Mouse (Mus musculus) telencephalon, adult 2 months (tissue): Measurements from ENCODE around the gene Gas7.

ENCODE experiments used
- DNase-seq: peaks from one replicate; pipeline ENCODE4 v3.0.0-alpha.2; 2011; ENCODE audit warnings: low read depth, low spot score

Gas7 gene

DNA sequence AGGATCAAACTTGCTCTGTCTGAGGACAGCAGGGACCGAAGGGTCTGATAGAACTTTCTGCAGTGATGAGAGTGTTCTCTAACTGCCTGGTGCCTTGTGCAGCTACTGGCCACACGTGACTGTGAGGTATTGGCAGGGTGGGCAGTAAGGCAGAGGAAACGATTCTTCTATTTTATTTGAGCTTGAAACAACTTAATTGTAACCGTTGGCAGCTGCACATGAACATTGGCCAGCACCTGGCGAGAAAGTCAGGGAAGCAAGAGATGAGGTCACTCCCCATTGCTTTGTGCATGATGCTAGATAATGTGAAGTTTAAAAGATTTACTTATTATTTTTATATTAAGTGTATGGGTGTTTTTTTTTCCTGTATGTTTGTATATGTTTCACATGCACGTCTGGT lies 77.9 kb downstream of the Gas7 start:
- DNase-seq: no peak

DNA sequence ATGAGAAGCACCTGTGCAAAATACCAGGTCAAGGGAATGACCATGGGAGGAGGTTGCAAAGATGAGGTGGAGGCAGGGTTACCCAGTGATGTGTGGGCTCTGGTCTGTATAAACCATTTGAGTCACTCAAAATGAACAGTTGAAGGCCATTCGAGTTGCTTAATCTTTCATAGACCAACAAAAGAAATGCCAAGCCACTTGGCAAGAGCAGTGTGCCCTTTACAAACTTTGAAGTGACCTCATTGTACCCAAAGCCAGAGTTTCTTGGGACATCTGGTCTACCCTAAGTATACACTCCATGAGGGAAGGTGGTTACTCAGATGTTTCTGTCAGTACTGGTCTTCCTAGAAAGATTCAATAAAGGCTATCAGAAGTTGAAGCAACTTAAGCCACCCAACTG lies 80.5 kb downstream of the Gas7 start:
- DNase-seq: no peak

DNA sequence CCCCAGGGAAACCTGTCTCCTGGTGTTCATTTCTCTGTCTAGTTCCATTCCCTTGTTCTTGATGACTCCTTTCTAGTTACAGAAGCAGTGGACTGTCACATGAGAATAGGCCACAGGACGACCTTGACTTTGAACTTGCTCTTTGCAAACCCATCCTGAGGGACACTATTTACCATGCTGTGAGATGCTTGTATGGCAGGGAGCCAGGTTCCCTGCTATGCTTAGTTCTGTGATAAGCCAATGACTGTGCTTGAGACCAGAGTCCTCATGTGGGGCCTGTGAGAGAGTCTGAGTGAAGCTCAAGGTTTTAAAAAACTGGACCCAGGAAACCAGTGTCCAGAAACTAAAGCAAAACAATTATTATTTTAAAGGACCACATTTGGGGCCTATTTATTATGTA lies 81.2 kb downstream of the Gas7 start:
- no peak for DNase-seq

DNA sequence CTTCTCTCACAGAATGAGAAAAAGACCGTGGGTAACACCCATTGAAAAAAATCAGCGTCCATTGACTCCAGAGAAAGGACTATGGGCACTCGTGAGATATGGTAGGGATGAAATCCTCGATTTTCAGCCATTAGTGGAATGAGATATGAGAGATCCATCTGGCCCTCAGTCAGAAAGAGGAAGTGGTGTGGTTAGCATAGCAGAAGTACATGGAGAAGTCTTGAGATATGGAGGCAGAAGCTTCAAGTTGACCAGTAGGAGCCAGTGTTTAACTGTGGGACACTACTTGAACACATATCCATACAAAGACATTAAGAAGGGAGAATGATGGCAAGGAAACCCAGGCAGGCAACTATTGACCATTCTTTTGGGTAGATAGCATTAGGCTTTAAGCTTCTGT lies 82.1 kb downstream of the Gas7 start:
- DNase-seq: no peak

DNA sequence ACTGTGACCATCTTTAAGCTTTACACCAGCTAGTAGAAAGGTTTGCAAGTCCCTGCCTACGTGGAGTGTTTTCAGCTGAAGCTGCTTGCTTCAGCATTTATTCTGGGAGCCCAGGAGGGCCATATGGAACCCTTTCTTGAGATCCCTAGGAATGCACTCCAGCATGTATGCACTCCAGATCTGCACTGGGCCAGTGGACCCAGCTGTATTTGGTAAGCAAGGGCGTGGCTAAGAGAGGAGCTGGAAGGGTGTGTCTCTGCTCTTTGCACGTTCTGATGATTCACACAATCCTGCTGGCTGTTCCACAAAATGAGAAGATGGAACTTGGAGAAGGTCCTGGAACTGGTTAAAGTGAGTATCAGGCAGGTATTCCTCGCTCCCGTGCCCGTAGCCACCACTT lies 83.3 kb downstream of the Gas7 start:
- peak; percentile 41 for DNase-seq

DNA sequence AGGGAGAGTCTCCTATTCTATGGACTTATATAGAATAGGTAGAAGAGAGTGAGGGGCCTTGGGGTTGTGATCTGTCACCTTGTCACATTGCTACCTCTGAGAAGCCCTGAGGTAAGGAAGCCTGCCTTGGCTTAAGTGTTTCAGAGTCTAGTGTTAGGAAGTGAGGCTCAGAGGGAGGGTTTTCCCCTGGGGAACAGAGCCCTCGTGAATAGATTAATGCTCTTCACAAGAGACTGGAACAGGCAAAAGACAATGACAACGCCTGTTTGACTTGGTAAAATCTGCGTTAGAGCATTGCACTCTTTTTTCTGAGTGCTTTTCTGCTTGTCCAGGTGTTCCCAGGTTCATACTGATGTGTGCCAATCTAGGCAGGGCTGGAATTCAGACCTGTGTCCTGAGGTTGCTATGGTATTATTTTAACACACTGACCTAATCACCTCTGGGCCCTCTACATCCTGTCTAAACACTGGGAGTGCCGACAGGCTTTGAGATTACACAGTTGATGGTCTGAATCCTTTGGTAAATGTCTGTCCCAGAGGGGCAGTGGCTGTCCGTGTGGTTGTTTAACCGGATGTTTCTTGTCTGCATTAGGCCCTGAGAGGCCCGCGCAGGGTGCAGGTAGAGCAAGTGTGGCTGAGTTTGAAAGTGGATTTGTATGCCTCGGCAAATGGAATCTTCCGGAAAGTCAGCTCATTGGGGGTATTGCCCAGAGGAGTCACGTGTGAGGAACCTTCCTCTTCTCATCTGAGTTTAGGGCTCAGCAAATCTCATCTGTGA lies 89.6 kb downstream of the Gas7 start:
- DNase-seq: no peak

DNA sequence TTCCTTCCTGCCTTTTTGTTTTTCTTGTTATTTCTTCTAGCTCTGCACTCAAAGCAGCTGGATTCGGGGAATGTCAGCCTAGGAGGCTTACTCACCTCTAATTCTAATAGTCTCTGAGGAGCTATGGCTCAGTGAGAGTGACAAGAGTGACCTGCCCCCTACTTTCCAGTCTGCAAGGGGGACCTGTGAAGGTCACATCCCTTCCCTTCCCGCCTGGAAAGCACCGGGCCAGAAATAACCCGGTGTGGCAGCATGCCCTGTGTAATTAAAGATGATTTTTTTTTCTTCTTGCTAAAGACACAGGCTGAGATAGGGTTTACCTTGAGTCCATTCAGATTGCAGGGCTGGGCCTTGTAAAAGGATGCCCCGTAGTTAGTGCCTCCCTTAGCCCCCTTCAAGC lies 91.3 kb downstream of the Gas7 start:
- no peak for DNase-seq

DNA sequence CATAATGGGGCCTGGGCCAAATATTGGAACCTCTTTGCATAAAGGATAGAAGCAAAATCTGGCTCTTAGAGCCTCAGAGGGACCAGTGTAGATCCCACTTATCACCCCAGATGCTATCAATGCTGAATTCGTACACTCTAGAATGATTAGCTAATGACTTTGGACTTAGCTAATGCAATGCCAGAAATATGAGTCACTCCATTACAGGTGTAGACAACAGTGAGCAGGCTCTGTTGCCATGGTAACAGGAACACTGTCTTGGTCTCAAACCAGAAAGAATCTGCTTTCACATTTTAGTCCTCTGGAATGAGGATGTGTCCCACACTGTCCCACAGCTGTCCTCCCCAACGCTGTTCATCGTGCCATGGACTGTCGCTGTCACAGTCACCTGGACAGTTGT lies 94.1 kb downstream of the Gas7 start:
- peak; percentile 65 for DNase-seq

DNA sequence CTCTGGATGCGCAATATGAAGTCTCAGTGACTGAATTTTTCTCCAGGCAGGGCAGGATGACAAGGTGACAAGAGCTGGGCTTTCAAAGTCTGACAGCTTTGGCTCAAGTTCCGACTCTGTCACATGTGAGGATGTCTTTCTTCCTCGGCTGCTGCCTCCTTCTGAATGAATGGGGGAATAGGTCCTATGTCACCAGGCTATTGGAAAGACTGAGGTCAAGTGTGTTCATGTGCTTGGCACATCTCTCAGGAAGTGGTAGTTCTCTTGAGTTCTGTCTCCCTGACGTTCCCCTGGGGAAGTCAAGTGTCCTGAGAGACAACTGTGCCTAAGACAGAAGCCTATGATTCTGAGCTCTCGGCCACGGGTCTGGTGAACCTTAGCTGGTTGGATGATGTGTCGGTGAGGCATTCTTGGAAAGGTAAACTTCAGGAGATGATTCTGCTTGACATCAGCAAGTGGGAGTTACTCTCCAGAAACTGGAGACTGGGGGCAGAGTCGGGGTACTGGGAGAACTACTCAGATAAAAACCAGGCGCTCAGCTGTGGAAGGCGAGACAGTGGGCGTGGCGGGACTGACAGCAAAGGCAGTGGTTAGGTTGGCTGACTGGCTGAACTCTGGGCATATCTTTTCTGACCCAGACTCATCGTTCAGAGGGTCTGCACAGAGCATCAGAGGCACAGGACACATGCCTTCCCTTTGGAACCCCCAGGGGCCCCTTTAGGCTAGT lies 94.7 kb downstream of the Gas7 start:
- DNase-seq: no peak

DNA sequence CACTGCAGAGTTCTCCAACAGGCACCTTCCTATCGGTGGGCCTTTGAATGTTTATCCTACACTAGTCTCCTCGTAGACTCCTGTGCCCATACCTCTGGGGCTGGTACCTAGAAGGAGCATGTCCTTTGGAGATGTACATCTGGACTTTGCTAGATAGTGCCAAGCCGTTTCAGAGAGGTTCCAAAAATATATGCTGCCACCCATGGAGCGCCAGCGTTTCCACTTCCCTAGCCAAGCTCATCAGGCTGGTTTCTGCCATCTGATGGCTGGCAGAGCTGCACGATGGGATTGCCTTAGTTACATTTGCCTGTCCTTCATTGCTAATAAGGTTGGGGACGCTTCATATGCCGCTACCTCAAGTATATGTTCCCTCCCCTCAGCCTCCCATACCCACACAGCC lies 97.2 kb downstream of the Gas7 start:
- no peak for DNase-seq

DNA sequence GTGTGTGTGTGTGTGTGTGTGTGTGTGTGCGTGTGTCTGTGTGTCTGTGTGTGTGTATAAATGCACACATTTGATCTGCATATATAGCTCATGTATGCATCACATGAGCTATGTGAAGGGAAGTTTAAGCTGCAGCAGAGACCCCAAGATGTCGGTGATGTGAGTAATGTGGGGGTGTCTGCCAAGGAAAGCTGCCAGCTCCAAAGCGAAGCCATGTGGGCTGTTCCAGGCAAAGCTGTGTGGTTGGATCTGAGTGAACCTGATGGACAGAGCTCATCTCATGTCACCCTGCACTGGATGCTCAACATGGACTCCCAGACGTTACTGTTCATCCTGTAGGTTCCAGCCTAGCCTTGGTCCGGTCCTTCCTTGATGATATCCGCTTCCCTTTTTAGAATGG lies 99.0 kb downstream of the Gas7 start:
- no peak for DNase-seq

DNA sequence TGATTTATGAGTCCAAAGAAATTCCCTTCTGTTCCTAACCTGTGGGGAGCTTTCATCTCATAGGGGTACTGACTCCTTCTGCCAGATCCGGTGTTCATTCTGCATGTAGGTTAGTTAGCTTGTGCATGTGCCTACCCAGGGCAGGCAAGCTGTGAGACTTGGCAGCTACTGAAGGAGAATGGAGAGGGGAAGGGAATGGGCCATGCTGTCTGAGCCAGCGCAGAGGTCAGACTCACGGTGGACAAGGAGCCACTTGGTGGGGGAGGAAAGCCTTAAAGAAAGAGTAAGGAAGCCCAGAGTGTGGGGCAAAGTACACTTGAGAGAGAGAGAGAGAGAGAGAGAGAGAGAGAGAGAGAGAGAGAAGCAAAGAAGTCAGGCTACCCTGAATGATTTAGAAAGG lies 101.1 kb downstream of the Gas7 start:
- DNase-seq: no peak

DNA sequence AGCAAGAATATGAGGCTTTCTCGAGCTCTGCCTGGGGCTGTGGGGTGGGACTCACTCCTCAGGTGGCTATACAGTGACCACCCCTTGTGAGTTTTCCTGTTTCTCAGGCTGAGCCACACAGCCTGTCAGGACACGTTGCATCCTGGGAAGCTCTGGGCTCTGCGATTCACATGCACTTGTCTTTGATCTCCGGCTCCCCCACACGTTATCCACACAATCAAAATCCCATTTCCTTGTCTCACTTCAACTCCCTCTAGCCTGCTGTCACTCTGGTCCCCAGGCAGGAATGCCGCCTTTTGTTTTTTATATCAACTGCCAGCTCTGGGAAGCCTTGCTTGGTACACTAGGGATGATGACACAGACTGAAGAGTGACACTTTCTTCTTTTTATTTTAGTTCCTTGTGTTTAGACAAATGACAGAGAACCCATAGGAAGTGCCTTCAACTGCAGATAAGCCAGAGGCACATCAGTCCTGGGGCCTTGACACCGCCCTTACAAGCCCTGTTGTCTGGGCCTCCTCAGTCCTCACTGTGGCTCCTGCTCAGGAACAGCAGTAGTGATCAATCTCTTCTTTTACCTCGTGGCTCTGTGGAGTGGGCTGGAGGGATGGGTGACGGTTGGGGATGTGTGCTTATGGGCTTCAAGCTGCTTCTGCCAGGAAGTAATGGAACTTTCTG lies 103.7 kb downstream of the Gas7 start:
- no peak for DNase-seq

DNA sequence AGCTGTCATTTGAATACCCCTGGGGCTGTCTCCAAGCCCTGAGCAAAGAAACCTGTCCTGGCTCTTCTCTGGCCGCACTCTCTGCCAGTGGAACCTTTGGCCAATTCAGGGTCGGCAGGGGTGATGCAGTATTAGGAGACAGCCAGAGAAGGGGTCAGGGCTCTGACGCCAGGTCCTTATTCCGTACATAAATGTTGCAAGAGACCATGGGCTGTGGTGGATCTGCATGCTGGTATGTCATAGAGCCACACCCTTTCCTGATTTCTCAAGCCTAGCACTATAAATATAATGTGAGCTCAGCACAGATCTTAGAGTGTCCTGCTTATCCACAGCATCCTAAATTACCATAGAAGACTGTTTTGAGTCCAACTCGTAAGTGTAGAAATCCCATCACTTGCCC lies 104.3 kb downstream of the Gas7 start:
- DNase-seq: no peak

DNA sequence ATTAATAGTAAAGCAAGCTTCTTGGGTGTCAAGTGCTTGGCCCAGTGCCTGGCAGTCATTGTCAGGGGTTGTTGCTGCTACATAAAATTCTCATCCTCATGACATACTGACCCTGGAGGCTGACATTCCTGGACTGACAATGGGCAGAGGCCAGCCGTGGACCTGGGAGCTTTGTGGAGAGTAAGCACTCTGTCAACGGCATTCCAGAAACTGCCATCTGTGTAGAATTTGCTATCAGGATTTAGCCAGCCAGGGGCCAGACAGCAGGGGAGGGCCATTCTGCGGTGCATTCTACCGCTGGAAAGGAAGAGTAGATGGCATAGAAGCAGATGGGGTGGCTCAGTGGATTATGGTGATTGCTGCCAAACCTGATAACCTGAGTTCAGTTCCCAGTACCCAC lies 106.4 kb downstream of the Gas7 start:
- DNase-seq: no peak

DNA sequence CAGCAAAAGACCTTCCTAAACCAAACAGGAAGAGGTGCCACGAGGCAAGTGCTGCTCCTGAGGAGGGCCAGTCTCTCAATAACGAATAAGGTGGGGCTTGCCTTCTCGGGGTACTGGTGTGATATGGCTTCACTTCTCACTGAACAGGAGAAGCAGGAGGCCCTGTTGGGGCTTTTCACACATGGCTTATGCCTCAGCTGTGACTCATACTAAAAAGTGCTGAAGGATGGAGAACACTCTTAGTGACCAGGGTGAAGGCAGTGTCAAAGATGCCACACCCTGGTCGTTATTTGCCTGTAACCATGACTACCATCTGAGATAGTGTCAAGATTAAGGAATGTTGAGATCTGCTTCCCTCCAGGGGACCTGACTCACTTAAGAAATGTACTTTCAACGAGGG lies 107.9 kb downstream of the Gas7 start:
- DNase-seq: no peak

DNA sequence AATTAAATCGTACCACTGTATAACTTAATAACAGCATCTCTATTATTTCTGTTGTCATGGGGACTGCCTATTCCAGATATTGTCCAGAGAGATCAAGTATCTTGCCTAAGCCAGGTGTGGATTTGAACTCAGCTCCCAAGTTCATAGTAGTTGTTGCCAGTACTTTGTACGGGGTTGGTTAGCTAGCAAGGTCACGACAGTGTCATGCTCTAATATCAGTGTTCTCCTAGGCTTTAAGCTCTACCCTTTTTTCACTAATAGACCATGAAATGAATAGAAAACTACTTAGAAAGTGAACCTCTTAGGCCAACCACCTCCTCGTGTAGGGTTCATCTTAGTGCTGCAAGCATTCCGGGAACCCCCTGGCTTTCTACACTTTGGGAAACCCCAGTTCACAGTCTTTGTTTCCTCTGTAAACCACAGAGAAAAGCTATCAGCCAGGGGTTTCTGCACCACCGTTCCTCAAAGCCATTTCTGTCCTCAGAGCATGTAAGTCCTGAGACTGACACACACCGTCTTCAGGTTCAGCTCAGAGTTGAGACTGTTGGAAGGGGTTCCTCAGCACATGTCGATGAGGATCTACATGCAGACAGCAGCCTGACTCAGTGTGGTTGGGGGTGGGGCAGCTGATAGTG lies 108.9 kb downstream of the Gas7 start:
- DNase-seq: no peak

DNA sequence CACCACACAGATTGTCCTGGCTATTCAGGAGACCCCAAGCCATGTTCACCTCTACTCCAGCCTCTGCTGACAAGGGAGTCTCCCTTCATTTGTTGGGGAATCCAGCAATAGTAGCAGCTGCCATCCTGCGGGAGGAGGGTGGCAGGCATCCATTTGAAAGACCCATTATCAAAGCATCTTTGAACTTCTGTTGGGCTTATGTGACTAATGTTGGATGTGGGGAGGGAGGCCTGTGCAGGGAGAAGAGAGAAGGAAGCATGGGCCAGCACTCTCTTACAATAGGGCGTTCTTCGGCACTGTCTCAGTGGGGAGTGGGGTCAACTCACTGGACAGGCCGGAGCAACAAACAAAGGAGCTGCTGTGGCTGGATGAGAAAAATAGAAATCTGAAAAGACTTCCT lies 110.3 kb downstream of the Gas7 start:
- DNase-seq: peak; percentile 58

DNA sequence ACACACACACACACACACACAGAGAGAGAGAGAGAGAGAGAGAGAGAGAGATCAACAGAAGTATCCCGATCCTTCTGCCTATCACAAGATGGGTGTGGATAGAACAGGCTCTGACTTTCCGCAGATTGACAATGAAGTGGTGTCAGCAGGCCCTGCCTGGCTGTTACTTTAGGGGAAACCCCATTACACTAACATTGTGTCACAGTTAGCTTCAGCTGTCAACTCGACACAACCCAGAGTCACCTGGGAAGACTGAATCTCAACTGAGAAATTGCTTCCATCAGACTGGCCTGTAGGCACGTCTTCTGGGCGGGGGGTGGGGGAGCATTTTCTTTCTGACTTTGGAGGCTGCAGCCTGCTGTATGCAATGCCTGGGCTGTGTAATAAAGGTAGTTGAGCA lies 111.5 kb downstream of the Gas7 start:
- no peak for DNase-seq

DNA sequence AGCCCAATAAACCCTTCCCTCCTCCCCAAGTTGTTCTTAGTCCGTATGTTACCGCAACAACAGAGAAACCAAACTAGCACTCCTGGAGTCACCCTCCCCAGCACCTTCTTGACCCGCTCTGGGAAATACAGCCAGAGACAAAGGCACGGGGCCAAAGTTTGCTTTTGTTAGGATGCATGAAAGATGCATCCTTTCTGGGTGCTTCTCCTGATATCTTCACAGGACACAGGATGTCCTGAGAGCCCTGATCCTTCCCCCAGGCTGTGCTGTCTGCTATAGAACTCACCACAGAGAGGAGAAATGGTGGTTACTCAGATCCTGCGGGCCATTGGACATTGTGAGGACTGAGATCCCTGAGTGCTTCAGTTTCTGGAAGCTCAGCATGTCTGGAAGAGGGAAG lies 111.9 kb downstream of the Gas7 start:
- DNase-seq: no peak

DNA sequence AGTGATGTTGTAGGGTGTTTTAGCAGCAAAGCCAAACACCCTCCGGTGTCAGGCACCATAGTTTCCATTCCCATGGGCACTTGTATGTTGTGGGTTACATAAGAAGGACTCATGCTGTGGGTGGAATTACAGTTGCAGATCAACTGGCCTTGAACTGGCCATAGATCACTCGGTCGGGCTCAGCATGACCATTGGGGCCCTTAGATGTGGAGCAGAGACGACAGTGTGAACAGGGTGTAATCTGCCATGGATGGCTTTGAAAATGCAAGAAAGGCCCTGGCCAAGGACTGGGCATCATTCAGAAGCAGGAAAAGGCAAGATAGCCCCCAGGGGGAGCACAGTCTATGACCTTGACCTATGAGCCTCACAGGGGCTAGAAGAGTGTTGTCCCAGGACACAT lies 112.8 kb downstream of the Gas7 start:
- DNase-seq: no peak

DNA sequence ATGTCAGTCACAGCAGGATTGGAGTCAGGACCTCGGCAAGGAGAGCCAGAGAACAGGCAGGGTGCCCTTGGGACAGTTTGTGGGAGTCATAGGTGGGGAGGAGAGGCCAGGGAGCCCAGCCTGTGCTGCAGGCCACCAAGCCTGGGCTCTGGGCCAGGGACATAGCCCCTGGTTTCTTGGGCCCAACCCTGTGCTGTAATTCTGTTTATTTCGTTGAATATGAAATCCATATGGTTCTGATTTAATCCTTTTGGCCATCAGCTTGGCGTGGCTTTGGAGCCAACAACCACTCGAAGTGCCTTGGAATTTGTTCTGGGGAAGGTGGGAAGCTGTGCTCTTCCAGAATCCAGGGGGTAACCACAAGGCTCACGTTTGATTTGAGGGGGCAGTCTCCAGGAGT lies 113.6 kb downstream of the Gas7 start:
- DNase-seq: no peak
